Mouse (Mus musculus) layer of hippocampus, adult 8-10 months (tissue): ENCODE data around the gene Slc7a7. TPM values are rescaled to one million over a fixed set of nuclear protein-coding genes. Genes with fewer than 3 reads are reported as not detected.
A peak's percentile ranks its signal among the peaks of the same experiment; 100 is the strongest.

ENCODE experiments used
- DNase-seq, 2 experiments: peaks; one replicate each; pipeline ENCODE4 v3.0.0; 2022; ENCODE audit warnings: low spot score in 2 of 2
- total RNA-seq, 4 experiments: library from RNA; stranded (reverse); gene quantifications; 2 replicates each; pipeline ENCODE4 v1.2.4; 2022

Slc7a7 gene
- total RNA-seq, 4 experiments from 2014 or later: 2.0 to 6.5 (median 3.3) TPM

DNA sequence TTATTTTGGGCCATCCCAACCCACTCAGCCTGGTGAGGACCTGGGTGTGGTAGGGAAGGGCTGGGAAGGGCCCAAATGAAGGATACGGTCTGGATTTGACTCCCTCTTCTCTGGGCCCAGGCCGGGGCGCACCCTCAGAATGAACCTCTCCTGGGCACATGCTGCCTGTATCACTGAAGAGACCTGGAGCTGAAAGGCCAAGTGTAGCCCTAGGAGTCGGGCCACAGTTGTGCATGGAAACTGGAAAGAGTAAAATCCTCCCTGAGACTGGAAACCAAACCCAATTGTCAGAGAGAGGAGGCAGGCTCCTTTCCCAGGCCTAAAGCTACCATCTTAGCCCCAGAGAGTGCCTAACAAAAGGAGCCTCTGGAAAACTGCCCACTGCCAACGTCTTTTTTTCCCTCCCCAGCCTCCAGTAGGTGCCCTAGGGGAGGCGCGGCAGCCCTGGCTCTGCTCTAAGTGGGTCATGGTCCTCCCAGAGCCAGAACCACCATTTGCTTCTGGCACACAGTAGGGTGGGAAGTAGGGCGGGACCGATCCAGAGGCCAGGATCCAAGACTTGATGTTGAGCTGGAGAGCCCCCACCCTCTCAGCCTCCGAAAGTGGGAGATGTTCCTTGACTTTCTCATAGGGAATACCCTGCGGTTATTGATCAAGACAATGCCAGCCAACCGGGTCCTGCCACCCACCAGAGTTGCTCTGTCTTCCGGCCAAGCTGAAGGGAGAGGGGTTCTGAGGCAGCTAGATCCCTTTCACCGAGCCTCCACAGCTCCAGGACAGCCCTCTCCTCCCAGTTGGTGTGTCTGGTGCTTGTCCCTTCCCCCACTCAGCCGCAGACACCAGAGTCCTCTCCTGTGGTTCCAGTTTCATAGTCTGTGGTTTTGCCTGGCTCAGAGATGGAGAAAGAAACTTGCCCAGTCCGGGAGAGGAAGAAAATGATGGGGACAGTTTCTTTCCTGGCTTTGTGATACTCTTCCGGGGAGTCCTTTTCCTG, 15.6 kb upstream of the Slc7a7 start:
- DNase-seq: peak in 1 of 2 experiments; percentile 48

DNA sequence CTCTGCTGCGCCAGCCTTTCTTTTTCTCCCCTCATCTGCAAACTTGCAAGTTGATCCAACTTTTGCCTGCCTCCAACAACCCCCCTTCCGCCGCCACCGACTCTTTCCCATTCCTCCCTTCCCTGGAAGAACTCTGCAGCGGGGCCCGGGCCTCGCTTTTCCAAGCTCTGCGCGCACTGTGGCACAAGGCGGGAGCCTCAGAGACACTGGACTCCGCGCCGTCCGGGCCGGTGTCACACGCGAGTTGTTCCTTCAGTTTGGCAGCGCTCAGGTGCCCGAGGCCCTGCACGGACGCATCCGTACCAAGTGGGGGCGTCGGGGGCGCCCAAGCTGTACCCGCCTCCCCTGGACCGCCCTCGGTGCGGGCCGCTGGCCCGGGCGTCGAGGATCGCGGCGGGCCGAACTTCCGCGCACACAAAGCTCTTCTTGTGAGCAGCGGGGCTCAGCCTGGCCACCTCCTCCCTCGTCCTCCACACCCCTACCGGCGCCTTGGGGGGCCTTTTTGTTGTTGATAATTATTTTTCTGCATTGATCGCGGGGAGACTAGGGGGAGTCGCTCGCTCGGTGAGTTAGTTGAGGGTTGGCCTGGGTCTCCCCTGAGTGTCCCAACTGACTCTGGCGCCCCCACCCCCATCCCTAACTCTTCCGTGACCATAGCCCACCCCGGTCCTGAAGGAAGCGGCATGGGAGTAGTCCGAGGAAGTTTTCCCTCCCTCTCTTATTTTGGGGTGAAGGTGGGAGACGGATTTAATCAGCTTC, 14.7 kb upstream of the Slc7a7 start:
- no peak for DNase-seq

DNA sequence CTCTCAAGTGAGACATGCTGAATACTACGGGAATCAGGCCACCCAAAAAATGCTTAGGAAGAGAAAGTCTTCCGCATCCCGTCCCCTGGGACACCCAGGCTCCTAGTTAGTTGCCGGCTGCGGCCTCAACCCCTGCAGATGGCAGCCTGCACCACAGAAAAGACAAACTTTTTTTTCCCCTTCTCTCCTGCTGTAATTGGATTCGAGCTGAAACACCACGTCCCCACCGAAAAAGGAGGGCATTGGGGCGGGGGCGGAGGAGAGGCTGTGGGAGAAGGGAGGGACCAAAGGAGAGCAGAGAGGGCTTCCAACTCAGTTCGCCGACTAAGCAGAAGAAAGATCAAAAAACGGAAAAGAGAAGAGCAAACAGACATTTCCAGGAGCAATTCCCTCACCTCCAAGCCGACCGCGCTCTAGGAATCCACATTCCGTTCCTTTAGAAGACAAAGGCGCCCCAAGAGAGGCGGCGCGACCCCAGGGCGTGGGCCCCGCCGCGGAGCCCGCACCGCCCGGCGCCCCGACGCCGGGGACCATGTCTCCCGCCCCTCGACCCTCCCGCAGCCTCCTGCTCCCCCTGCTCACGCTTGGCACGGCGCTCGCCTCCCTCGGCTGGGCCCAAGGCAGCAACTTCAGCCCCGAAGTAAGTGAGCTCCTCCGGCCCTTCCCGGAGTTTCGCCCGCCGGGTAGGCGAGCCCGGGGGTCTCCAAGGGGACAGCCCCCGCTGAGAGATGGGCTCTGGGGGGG, 13.9 kb upstream of the Slc7a7 start, which contains the start of gene Mmp14:
Gene Mmp14, plus strand, starts transcription at position 279 of the 744 bp plus-strand sequence.
- DNase-seq: peak; percentile 42 to 46

DNA sequence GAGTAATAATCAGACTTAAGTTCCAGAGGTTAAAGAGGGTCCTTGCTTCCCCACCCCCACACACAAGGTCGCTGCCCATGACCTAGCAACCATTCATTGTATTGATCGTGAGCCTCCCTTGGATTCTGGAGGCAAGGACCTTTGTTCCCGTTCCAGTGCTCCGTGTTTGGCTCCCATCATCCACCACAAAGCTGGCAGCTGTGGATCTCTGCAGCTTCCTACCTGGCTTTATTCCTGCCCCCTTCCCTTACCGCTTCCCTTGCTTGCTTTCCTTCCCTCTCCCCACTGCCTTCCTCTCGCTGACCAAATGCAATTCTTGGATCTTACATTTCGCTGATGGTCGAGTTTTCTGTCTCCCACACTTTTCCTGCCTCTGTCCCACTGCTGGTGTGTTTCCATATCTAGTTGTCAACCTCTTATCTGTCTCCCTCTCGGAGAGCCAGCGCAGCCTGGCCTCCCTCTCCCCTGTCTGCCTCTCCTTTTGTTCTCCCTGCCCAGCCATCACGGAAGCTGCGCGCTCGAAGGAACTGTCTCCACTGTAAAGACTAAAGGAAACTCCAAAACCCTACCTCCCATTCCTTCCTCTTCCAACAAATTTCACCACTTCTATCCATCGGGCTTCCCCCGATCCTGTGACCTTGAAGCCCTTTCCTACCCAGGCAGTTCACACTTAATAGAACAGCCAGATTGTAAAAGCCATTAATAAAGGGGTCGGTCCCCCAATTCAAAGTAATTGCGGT, 13.0 kb upstream of the Slc7a7 start:
- DNase-seq: no peak

DNA sequence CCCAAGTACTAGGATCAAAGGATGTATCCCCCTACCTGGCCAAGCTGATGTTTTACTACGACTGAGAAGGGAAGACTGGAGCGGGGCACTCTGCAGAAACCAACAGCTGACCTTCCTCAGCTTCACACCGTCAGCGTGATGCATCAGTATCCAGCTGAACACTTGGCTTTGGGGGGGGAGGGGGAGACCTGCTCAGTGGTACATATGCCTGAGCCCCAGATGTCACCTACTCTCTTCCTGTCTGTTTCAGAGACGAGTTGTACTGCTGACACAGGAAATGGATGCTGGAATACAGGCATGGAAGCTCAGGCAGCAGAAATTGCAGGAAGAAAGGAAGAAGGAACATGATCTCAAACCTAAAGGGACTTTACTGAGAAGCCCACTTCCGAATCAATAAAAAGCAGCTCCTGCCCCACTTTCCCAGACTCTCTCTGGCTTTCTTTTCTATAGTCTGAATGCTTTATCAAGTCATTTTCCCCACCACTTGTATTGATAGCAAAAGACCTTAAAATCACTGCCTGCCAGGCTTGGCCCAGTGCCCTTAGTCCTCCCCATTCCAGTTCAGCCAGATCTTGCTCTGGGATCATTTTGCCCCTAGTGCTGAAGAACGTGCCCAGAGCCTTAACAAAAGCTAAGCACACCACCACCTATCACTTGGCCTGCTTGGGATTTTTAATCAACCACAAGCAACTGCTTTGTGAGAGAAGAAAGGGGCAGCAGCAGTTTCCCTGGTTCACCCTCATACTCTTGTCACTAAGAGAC, 11.9 kb upstream of the Slc7a7 start:
- no peak for DNase-seq

DNA sequence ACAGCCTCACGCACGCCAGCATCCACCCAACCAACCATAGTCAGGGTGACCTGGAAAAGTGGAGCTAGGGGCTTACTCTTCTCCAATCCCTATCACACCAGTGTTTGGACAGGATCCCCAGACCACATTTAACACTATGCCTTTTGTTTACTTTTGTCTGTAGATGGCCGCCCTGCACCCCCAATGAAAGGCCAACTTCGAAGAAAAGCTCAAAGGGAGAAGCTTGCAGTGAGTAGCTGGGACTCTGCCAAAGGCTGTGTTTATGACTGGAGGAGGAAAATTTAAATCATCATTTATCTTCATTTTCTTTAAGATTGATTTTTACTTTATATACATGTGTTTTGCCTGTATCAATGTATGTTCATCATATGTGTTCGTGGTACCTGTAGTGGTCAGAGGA, 10.8 kb upstream of the Slc7a7 start:
- no peak for DNase-seq

DNA sequence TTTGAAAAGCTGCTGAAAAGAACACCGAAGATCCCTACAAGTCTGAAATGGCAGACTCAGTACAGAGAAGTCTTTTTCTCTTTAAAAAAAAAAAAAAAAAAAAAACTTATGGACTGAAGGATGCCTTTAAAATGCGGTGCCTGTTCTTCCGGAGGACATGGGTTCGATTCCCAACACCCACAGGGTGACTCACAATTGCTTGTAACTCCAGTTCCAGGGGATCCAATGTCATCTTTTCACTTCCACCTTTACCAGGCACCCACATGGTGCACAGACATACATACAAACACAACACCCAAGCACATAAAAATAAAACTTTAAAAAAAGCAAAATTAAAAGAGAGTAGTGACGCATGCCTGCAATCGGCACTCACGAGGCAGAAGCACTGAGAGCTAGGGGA, 10.1 kb upstream of the Slc7a7 start:
- no peak for DNase-seq

DNA sequence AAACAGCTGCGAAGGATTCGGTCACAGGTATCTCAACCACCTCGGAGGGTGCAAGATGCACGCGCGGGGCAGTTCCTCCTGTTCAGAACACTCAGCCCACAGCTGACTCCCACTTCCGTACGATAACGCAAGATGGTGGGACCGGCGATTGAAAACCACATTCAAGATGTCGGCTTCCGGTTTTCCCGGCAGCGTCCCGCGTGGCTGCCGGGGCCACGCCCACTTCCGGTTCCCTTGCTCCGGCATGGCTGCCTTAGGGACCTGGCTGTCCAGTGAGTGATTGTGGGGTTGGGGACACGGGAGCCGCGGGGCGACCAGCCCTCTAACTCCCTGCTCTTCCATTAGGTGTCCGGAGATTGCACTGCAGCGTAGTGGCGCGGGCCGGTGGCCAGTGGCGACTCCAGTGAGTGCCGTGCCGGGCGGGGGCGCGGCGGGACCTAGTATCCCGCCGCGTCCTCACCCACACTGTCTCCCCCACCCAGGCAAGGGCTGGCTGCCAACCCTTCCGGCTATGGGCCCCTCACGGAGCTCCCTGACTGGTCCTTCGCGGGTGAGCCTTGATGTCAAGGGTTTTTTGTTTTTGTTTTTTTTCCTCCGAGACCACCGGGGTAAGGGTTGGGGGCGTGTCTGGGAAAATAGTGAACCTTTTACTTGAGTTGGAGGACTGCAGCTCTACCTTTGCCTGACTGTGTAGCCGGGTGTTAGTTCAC, 9.3 kb upstream of the Slc7a7 start, which contains the start of gene Mrpl52:
Gene Mrpl52, plus strand, starts transcription at position 221 of the 710 bp plus-strand sequence.
- peak; percentile 87 to 93 for DNase-seq

DNA sequence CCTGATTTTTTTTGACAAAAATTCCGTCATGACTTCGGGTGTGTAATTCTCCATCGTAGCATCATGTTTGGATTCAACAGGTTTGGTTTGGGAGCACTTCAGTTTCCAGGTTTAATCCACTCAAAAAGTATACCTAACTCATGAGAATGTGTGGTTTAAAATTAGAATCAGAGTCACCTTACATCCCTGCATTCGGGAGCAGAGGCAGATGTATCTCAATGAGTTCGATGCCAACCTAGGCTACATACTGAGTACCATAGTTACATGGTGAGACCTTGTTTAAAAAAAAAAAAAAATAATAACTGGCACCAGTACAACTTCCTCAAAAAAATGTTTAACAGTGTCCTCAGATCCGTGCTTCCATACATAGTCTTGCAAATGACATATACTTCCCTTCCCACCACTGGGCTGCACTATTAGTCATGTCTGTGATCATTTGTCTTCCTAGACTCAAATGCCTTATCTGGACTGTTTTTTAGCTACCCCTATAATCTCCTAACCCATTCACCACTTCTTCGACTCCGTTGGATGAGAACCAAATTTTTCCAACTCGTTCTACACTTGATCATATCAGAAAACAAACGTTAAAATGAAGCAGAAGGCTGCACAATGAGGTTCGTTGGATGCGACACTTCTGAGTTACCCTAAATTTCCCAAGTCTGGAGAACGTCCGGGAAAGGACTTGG, 8.6 kb upstream of the Slc7a7 start:
- no peak for DNase-seq

DNA sequence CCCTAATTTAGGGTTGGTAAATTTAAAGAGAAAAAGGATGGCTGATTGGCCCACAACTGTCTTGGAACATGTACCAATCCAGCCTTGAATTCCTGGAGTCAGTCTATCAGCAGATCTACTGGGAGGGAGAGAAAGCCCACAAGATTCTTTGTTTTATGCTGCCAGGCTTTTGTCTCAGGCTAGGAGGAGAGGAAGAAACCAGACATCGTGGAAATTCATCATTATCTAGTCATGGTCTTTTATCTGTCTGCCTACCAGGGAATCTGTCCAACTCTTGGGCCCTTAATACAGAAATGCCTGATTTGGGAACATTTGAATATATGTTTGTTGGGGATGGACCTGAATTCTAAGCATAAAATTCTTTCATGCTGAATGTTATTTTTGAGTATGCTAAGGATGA, 8.0 kb upstream of the Slc7a7 start:
- DNase-seq: no peak

DNA sequence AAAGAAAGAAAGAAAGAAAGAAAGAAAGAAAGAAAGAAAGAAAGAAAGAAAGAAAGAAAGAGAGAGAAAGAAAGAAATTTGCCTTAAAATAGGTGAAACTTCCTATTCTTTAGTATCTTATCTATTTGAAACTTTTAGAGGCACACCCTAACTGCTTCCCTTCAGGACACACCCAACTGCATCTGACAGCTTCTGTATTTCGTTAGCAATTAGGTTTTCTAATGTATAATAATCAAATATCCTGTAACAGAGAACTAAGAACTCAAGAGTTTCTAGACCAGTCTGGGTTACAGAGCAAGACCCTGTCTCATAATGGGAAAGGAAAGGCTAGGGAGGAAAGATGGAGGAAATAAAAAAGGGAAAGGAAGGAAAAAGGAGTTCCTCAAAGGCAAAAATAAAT, 7.1 kb upstream of the Slc7a7 start:
- no peak for DNase-seq

DNA sequence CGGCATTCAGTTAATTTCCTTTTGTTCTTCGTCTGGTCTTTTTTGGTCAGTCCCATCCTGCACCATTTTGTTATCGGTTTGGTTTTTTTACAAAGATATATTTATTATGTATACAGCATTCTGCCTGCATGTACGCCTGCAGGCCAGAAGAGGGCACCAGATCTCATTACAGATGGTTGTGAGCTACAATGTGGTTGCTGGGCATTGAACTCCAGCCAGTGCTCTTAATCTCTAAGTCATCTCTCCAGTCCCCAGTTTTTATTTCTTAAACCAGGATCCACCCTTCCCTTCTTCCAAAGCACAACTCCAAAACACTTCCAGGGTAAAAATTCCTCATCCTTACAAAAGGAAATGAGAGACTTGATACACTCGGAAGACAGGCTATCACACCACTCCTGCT, 5.8 kb upstream of the Slc7a7 start:
- DNase-seq: no peak

DNA sequence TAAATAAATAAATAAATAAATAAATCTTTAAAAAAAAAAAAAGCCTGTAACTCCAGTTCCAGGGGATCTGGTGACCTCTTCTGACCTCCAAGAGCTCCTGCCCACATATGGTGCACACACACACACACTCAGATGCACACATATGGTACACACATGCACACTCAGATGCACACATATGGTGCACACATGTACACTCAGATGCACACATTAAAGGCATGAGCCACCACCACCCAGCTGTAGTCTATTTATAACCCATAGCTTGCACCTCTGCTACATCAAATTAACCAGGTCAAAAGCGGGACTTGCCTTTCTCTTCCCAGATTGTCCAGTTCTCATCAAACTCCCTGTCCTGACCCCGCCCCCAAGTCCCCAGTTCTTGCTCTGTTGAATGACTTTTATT, 3.4 kb upstream of the Slc7a7 start:
- DNase-seq: no peak

DNA sequence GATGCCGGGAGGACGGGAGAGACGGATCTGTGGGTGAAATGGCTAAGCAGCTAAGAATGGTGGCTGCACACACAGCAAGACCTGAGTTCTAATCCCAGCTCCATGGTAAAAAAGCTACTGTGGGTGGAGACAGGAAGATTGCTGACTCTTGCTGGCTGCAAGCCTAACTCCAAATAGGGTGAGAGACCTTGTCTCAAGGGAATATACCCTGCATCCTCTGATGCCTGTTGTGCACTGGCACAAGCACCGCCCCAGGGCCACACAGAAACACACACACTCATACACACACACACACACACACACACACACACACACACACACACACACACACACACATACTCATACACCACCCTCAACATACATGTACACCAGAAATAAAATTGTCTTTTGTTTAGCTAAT, 750 bp downstream of the Slc7a7 start:
- no peak for DNase-seq

DNA sequence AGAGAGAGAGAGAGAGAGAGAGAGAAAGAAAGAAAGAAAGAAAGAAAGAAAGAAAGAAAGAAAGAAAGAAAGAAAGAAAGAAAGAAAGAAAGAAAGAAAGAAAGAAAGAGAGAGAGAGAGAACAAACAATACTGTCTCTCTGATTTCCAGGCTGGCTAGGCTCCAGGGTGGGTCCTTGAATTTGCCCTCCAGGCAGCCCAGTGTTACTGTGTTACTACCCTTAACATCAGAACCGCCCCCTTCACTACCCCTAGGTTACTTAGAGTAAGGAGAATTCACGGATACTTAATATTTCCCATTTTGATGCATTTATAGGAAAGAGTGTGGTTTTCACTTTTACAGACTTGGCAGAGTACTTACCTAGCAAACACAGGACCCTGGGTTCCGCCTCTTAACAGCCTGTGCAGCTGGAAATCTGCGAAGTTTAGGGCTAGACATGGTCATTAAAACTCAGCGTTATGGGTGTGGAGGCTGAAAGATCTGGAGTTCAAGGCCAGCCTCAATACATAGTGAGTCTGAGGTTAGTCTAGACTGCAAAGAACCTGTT, 1.3 kb downstream of the Slc7a7 start:
- no peak for DNase-seq

DNA sequence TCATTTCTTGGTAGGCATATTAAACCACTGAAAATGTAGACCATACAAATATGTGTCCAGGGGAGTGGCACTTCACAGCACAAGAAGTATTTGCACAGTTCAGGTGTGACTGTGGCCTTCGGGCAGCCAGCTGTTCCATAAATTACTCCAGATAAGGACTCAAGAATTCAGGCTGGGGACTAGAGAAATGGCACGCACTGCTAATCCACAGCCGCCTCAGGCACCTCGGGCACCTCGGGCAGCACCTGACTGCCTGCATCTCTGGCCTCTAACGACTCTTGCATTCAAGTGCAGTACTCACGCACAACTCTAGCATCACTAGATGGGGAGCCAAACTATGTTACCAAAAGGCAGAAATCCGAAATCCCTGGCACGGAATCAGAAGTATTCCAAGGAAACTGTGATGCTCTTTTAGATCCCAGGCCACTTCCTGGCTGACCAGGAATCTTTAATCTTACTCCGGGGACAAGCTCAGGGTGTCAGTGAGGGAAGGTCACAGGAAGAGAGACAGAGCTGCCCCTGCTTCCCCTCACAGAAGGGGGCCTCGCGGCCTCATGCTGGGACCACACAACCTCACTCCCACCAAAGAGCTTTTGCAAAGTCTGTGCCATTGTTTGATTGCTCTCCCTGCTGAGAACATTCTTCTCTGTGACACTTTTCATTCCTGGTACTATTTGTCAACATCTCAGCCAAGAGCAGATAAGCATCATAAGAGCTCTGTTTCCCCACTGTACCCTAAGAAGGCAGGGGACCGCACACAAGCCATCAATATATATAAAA, 2.1 kb downstream of the Slc7a7 start:
- no peak for DNase-seq

DNA sequence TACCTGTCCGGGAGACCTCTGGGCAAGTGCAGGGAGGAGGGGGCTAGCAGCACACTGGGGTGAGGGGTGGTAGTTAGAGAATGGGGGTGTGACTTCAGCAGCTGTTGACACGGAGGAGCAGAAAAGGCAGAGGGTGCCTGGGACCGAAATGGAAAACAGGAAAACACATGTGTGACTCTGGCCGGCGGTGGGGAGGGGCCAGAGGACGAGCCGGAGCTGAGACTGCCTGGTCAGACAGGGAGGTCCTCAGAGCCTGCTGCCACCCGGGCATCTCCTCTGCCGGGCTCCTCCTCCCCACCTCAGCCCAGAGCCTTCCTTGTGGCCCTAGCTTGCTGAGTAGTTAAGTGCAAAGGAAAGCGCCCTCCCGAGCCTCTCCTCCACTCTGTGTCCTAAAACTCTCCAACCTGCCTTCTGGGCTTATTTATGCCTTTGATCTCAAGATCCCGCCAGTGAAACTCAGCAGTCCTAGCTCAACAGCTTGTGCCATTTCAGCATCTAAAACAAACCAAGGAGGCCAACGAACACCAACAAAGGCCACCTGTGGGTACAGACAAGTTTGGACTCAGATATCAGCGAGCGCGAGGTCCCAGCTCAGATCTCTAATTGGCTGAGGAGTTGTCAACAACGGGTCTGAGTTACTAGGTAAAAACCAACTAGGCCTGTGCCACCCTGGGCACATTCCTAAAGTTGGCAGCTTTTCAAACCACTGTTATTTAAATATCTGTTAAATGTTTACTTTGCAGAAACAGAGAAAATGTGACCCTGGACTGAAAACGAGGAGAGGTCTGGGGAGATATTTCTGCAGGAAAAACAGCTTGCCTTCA, 3.5 kb downstream of the Slc7a7 start:
- no peak for DNase-seq
